37 mouse cellular contexts compared by ENCODE assay signal in the genomic region with DNA sequence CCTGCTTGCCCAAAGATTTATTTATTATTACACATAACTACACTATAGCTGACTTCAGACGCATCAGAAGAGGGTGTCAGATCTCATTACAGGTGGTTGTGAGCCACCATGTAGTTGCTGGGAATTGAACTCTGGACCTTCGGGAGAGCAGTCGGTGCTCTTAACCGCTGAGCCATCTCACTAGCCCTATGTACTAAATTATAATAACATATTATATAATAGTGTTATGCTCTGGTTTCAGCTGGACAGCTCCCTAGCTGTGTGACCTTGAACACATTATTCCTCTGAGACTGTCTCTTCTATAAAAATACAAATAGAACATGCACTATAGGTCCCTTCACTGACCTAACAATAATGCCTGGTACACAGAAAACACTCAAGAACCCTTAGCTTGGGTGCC. TPM values are rescaled to one million over a fixed set of nuclear protein-coding genes. Genes with fewer than 3 reads are reported as not detected.
"Had no signal": no experiment of that assay in that cellular context is flagged by ENCODE, and none has a peak within 500 bp of the region (broad histone marks: within the 10 kb centered on the region; RNA-seq: fewer than 3 reads in every experiment).

No protein-coding gene starts in this region.

- H3K9me3 ChIP-seq: limb, embryonic 10.5 days; limb, embryonic 12.5 days; limb, embryonic 13.5 days; limb, embryonic 15.5 days; liver, embryonic 12.5 days; liver, embryonic 13.5 days; liver, embryonic 15.5 days; lung, embryonic 15.5 days; megakaryocyte, embryonic 14.5 days; midbrain, embryonic 10.5 days; midbrain, embryonic 12.5 days; midbrain, embryonic 13.5 days; neural tube, embryonic 12.5 days had no signal

- H3K4me3 ChIP-seq: left cerebral cortex, adult 2 months; limb, embryonic 10.5 days; limb, embryonic 12.5 days; limb, embryonic 13.5 days; limb, embryonic 15.5 days; liver, embryonic 12.5 days; liver, embryonic 13.5 days; liver, embryonic 15.5 days; lung, embryonic 15.5 days; megakaryocyte, embryonic 14.5 days; midbrain, embryonic 10.5 days; midbrain, embryonic 12.5 days; midbrain, embryonic 13.5 days; myocyte; neural tube, embryonic 12.5 days had no signal

- H3K36me3 ChIP-seq: limb, embryonic 10.5 days; limb, embryonic 12.5 days; limb, embryonic 13.5 days; limb, embryonic 15.5 days; liver, embryonic 12.5 days; liver, embryonic 13.5 days; liver, embryonic 15.5 days; lung, embryonic 15.5 days; midbrain, embryonic 10.5 days; midbrain, embryonic 12.5 days; midbrain, embryonic 13.5 days; neural tube, embryonic 12.5 days had no signal

- H3K9ac ChIP-seq: limb, embryonic 12.5 days; limb, embryonic 13.5 days; limb, embryonic 15.5 days; liver, embryonic 12.5 days; liver, embryonic 13.5 days; liver, embryonic 14.5 days; liver, embryonic 15.5 days; liver, postnatal 0 days; lung, embryonic 14.5 days; lung, embryonic 15.5 days; midbrain, embryonic 12.5 days; midbrain, embryonic 13.5 days; neural tube, embryonic 12.5 days had no signal

- H3K27ac ChIP-seq: left cerebral cortex, adult 2 months; limb, embryonic 10.5 days; limb, embryonic 12.5 days; limb, embryonic 13.5 days; limb, embryonic 15.5 days; liver, embryonic 12.5 days; liver, embryonic 13.5 days; liver, embryonic 14.5 days; liver, embryonic 15.5 days; lung, embryonic 15.5 days; macrophage; midbrain, embryonic 10.5 days; midbrain, embryonic 12.5 days; midbrain, embryonic 13.5 days; neural tube, embryonic 12.5 days had no signal

- H3K4me2 ChIP-seq: limb, embryonic 12.5 days; limb, embryonic 13.5 days; limb, embryonic 15.5 days; liver, embryonic 11.5 days; liver, embryonic 12.5 days; liver, embryonic 13.5 days; liver, embryonic 15.5 days; lung, embryonic 14.5 days; lung, embryonic 15.5 days; midbrain, embryonic 12.5 days; midbrain, embryonic 13.5 days; neural tube, embryonic 12.5 days had no signal

- H3K27me3 ChIP-seq: limb, embryonic 12.5 days; limb, embryonic 13.5 days; limb, embryonic 15.5 days; lung, embryonic 15.5 days; midbrain, embryonic 13.5 days; neural tube, embryonic 12.5 days had no signal

- ATAC-seq: liver, embryonic 12.5 days; liver, postnatal 0 days; lung, postnatal 0 days; midbrain, embryonic 13.5 days; midbrain, embryonic 16.5 days had no signal

- DNase-seq: left cerebral cortex, postnatal 4 days; liver; liver, embryonic 13.5 days; liver, postnatal 0 days; lung, adult 18-20 months; lung, adult 2 months; lung, embryonic 14.5 days; lung, postnatal 10 days; lung, postnatal 14 days; lung, postnatal 36 days; lung, postnatal 4 days; midbrain, embryonic 14.5 days had no signal

RNA-seq across cellular contexts. Expression of gene Hils1, which starts 42.4 kb away (rescaled TPM):
- polyA plus RNA-seq: limb, embryonic 10.5 days; limb, embryonic 11.5 days; limb, embryonic 12.5 days; limb, embryonic 13.5 days; limb, embryonic 15.5 days; liver, adult 2 months; liver, embryonic 11.5 days; liver, embryonic 12.5 days; liver, embryonic 13.5 days; liver, embryonic 14.5 days; liver, embryonic 15.5 days; liver, embryonic 16.5 days; liver, postnatal 0 days; lung, adult 2 months; lung, embryonic 14.5 days; lung, embryonic 15.5 days; lung, embryonic 16.5 days; lung, postnatal 0 days; macrophage; midbrain, embryonic 10.5 days; midbrain, embryonic 12.5 days; midbrain, embryonic 13.5 days; midbrain, embryonic 14.5 days; midbrain, embryonic 16.5 days; midbrain, postnatal 0 days; neural tube, embryonic 11.5 days; neural tube, embryonic 12.5 days had no signal

RNA-seq across cellular contexts. Expression of gene Sgca, which starts 51.1 kb away (rescaled TPM):
- polyA plus RNA-seq: liver, adult 2 months; liver, embryonic 14.5 days; lung, embryonic 14.5 days; macrophage; midbrain, embryonic 12.5 days; midbrain, embryonic 14.5 days had no signal
